Mouse (Mus musculus): Measurements from ENCODE around the gene Oaz1. TPM values are rescaled to one million over a fixed set of nuclear protein-coding genes. Genes with fewer than 3 reads are reported as not detected.

Gene Oaz1
- polyA plus RNA-seq, 1 experiment: 1,349 TPM

GRCm38 (mm10) chr10:80843087-80843930 is 16.9 kb downstream of the Oaz1 start:
- peaks cover 39% of the 10 kb centered on the region for H3K27me3 ChIP-seq (ENCODE audit: control insufficient read depth, insufficient read depth, insufficient read length)
- TF ChIP-seq E2F4 (IDR thresholded peaks at IDR 0.05; ENCODE audit: insufficient read depth): no peak
- no peak for TF ChIP-seq REST (IDR thresholded peaks at IDR 0.05; ENCODE audit: insufficient read depth, insufficient read length)
- TF ChIP-seq CEBPB (IDR thresholded peaks at IDR 0.05; ENCODE audit: insufficient read depth, poor library complexity, severe bottlenecking): no peak
- no peak for TF ChIP-seq SRF (IDR thresholded peaks at IDR 0.05; ENCODE audit: control insufficient read depth, insufficient read length, low read depth)
- TF ChIP-seq USF1 (IDR thresholded peaks at IDR 0.05; ENCODE audit: low read depth): no peak
- TF ChIP-seq POLR2AphosphoS2 (IDR thresholded peaks at IDR 0.05; ENCODE audit: insufficient read length, low read depth): no peak
- TF ChIP-seq TCF12 (IDR thresholded peaks at IDR 0.05; ENCODE audit: insufficient read depth, poor library complexity, severe bottlenecking): no peak
- no peak for TF ChIP-seq MYOG (IDR thresholded peaks at IDR 0.05; ENCODE audit: control insufficient read depth in 1 of 3, insufficient read depth in 1 of 3, insufficient read length in 2 of 3, low read depth in 2 of 3)
- H3K79me2 ChIP-seq (ENCODE audit: control insufficient read depth, insufficient read depth): no peaks in the 10 kb centered on the region
- no peak overlapping the region for H3K4me3 ChIP-seq
- H3K36me3 ChIP-seq (ENCODE audit: control insufficient read depth, insufficient read depth): no peaks in the 10 kb centered on the region
- H3ac ChIP-seq (ENCODE audit: control insufficient read depth, insufficient read length): no peak overlapping the region
- no peak overlapping the region for H3K4me2 ChIP-seq (ENCODE audit: low read depth)

- no peak within 1 kb of the TSS for H3K4me2 ChIP-seq (ENCODE audit: low read depth)
- H3K79me2 ChIP-seq (ENCODE audit: control insufficient read depth, insufficient read depth): no peaks in the 10 kb centered on the region
- no peaks in the 10 kb centered on the region for H3K36me3 ChIP-seq (ENCODE audit: control insufficient read depth, insufficient read depth)
- H3K27me3 ChIP-seq (ENCODE audit: control insufficient read depth, insufficient read depth, insufficient read length): peaks cover 39% of the 10 kb centered on the region
- no peak within 1 kb of the TSS for H3ac ChIP-seq (ENCODE audit: control insufficient read depth, insufficient read length)
- TF ChIP-seq POLR2AphosphoS2 (IDR thresholded peaks at IDR 0.05; ENCODE audit: insufficient read length, low read depth) (no peak), E2F4 (IDR thresholded peaks at IDR 0.05; ENCODE audit: insufficient read depth) (no peak), POLR2A (IDR thresholded peaks at IDR 0.05; ENCODE audit: insufficient read length, low read depth) (no peak), TCF12 (IDR thresholded peaks at IDR 0.05; ENCODE audit: insufficient read depth, poor library complexity, severe bottlenecking) (no peak), REST (IDR thresholded peaks at IDR 0.05; ENCODE audit: insufficient read depth, insufficient read length) (no peak)
- no peak within 1 kb of the TSS for H3K4me3 ChIP-seq
These were observed 17.6 kb downstream of the Oaz1 start, which contains the start of gene Lingo3 for GRCm38 (mm10) chr10:80843931-80844547. Lingo3 (minus strand) TSS chr10:80844039.

- TF ChIP-seq USF1 (IDR thresholded peaks at IDR 0.05; ENCODE audit: low read depth) (no peak), MYOD1 (IDR thresholded peaks at IDR 0.05; ENCODE audit: control insufficient read depth in 1 of 3, insufficient read length in 2 of 3, low read depth in 2 of 3) (peak in 1 of 3 experiments; percentile 7), REST (IDR thresholded peaks at IDR 0.05; ENCODE audit: insufficient read depth, insufficient read length) (no peak), MYOG (IDR thresholded peaks at IDR 0.05; ENCODE audit: control insufficient read depth in 1 of 3, insufficient read depth in 1 of 3, insufficient read length in 2 of 3, low read depth in 2 of 3) (no peak), CEBPB (IDR thresholded peaks at IDR 0.05; ENCODE audit: insufficient read depth, poor library complexity, severe bottlenecking) (no peak), TCF12 (IDR thresholded peaks at IDR 0.05; ENCODE audit: insufficient read depth, poor library complexity, severe bottlenecking) (no peak), POLR2A (IDR thresholded peaks at IDR 0.05; ENCODE audit: insufficient read length, low read depth) (no peak), TCF3 (IDR thresholded peaks at IDR 0.05; ENCODE audit: insufficient read length, low read depth) (no peak)
- H3K36me3 ChIP-seq (ENCODE audit: control insufficient read depth, insufficient read depth): no peaks in the 10 kb centered on the region
- H3K4me2 ChIP-seq (ENCODE audit: low read depth): no peak overlapping the region
- no peaks in the 10 kb centered on the region for H3K79me2 ChIP-seq (ENCODE audit: control insufficient read depth, insufficient read depth)
- H3K4me3 ChIP-seq: no peak overlapping the region
- H3ac ChIP-seq (ENCODE audit: control insufficient read depth, insufficient read length): no peak overlapping the region
- peaks cover 39% of the 10 kb centered on the region for H3K27me3 ChIP-seq (ENCODE audit: control insufficient read depth, insufficient read depth, insufficient read length)
These were observed 18.7 kb downstream of the Oaz1 start for GRCm38 (mm10) chr10:80845055-80845693.

GRCm38 (mm10) chr10:80845732-80846131 is 19.3 kb downstream of the Oaz1 start:
- Histone ChIP-seq H3K4me2 (ENCODE audit: low read depth) (no peak overlapping the region), H3K27me3 (ENCODE audit: control insufficient read depth, insufficient read depth, insufficient read length) (peaks cover 39% of the 10 kb centered on the region), H3K36me3 (ENCODE audit: control insufficient read depth, insufficient read depth) (no peaks in the 10 kb centered on the region), H3ac (ENCODE audit: control insufficient read depth, insufficient read length) (no peak overlapping the region), H3K79me2 (ENCODE audit: control insufficient read depth, insufficient read depth) (no peaks in the 10 kb centered on the region), H3K4me3 (no peak overlapping the region)
- no peak for TF ChIP-seq MYOD1 (IDR thresholded peaks at IDR 0.05; ENCODE audit: control insufficient read depth in 1 of 3, insufficient read length in 2 of 3, low read depth in 2 of 3)
- no peak for TF ChIP-seq E2F4 (IDR thresholded peaks at IDR 0.05; ENCODE audit: insufficient read depth)
- no peak for TF ChIP-seq TCF3 (IDR thresholded peaks at IDR 0.05; ENCODE audit: insufficient read length, low read depth)
- TF ChIP-seq SRF (IDR thresholded peaks at IDR 0.05; ENCODE audit: control insufficient read depth, insufficient read length, low read depth): no peak

GRCm38 (mm10) chr10:80848571-80848970 is 22.1 kb downstream of the Oaz1 start:
- TF ChIP-seq USF1 (IDR thresholded peaks at IDR 0.05; ENCODE audit: low read depth) (peak; percentile 35), REST (IDR thresholded peaks at IDR 0.05; ENCODE audit: insufficient read depth, insufficient read length) (no peak)
- no peak overlapping the region for H3K4me3 ChIP-seq
- H3ac ChIP-seq (ENCODE audit: control insufficient read depth, insufficient read length): no peak overlapping the region
- no peaks in the 10 kb centered on the region for H3K36me3 ChIP-seq (ENCODE audit: control insufficient read depth, insufficient read depth)
- no peaks in the 10 kb centered on the region for H3K79me2 ChIP-seq (ENCODE audit: control insufficient read depth, insufficient read depth)
- H3K4me2 ChIP-seq (ENCODE audit: low read depth): peak overlapping the region; percentile 45
- peaks cover 21% of the 10 kb centered on the region for H3K27me3 ChIP-seq (ENCODE audit: control insufficient read depth, insufficient read depth, insufficient read length)

Measured in myocyte (in vitro differentiated cells).